ENCODE assay signal across 8 mouse cellular contexts in genomic region chr11:55077331-55078231, GRCm38 (mm10). TPM values are rescaled to one million over a fixed set of nuclear protein-coding genes. Genes with fewer than 3 reads are reported as not detected.
DNase-seq lines count a peak whose midpoint lies in the region; ATAC-seq lines count a peak whose summit lies in the region.

Ccdc69 (minus strand) TSS chr11:55078131.

- H3K9me3 ChIP-seq in embryonic facial prominence, embryonic 13.5 days: no peaks in the 10 kb centered on the region
- H3K9me3 ChIP-seq in heart, embryonic 12.5 days (replicated peaks): peaks cover 10% of the 10 kb centered on the region; the same call in 1 of the 2 replicates
- H3K9me3 ChIP-seq in kidney, embryonic 15.5 days (replicated peaks): 0 out of 2 replicates have a peak, but pooled peaks cover 3% of the 10 kb centered on the region

- H3K4me2 ChIP-seq in embryonic facial prominence, embryonic 13.5 days: peak within 1 kb of the TSS; percentile 95
- H3K4me2 ChIP-seq in heart, embryonic 12.5 days: peak within 1 kb of the TSS; percentile 89
- peak within 1 kb of the TSS; percentile 94 for H3K4me2 ChIP-seq in kidney, embryonic 15.5 days

- WGBS in embryonic facial prominence, embryonic 13.5 days: 1% methylated on average over 50 of the region's 50 CpGs
- WGBS in heart, embryonic 12.5 days: under 1% methylated on average over 50 of the region's 50 CpGs
- 0% methylated on average over 50 of the region's 50 CpGs for WGBS in kidney, embryonic 15.5 days

- peak within 1 kb of the TSS; percentile 49 for H3K4me3 ChIP-seq in embryonic facial prominence, embryonic 13.5 days
- H3K4me3 ChIP-seq in heart, embryonic 12.5 days: peak within 1 kb of the TSS; percentile 52
- H3K4me3 ChIP-seq in kidney, embryonic 15.5 days (replicated peaks): peak within 1 kb of the TSS; percentile 48

- H3K36me3 ChIP-seq in embryonic facial prominence, embryonic 13.5 days: no peaks in the 10 kb centered on the region
- H3K36me3 ChIP-seq in heart, embryonic 12.5 days: no peaks in the 10 kb centered on the region
- no peaks in the 10 kb centered on the region for H3K36me3 ChIP-seq in kidney, embryonic 15.5 days

- ATAC-seq in embryonic facial prominence, embryonic 13.5 days (ENCODE audit: insufficient number of reproducible peaks, insufficient read depth, low FRiP score, low TSS enrichment, low read depth): 0 out of 2 replicates have a peak, but pooled peaks have one; percentile 37
- peak; percentile 59 for ATAC-seq in heart, embryonic 12.5 days (ENCODE audit: insufficient number of reproducible peaks, low FRiP score)
- ATAC-seq in kidney, embryonic 15.5 days (replicated peaks; ENCODE audit: low FRiP score): peak; percentile 86

- peak within 1 kb of the TSS; percentile 70 for H3K9ac ChIP-seq in embryonic facial prominence, embryonic 13.5 days
- peak within 1 kb of the TSS; percentile 82 for H3K9ac ChIP-seq in heart, embryonic 12.5 days
- peak within 1 kb of the TSS; percentile 43 for H3K9ac ChIP-seq in kidney, embryonic 15.5 days

- H3K27ac ChIP-seq in embryonic facial prominence, embryonic 13.5 days: no peak within 1 kb of the TSS
- H3K27ac ChIP-seq in heart, embryonic 12.5 days (ENCODE audit: poor library complexity, severe bottlenecking): peak within 1 kb of the TSS; percentile 92
- H3K27ac ChIP-seq in kidney, embryonic 15.5 days: peak within 1 kb of the TSS; percentile 82

- H3K27me3 ChIP-seq in embryonic facial prominence, embryonic 13.5 days: peaks cover 24% of the 10 kb centered on the region
- no peaks in the 10 kb centered on the region for H3K27me3 ChIP-seq in heart, embryonic 12.5 days (replicated peaks)
- H3K27me3 ChIP-seq in kidney, embryonic 15.5 days: no peaks in the 10 kb centered on the region

- H3K4me1 ChIP-seq in embryonic facial prominence, embryonic 13.5 days: peaks cover 16% of the 10 kb centered on the region
- H3K4me1 ChIP-seq in heart, embryonic 12.5 days (replicated peaks): peaks cover 52% of the 10 kb centered on the region
- H3K4me1 ChIP-seq in kidney, embryonic 15.5 days: peaks cover 39% of the 10 kb centered on the region

- peak; percentile 82 for DNase-seq in A20 (ENCODE audit: low read depth, low spot score)
- DNase-seq in adrenal gland, adult 8-10 months: peak; percentile 78
- DNase-seq in lung, postnatal 14 days: peak; percentile 50
- DNase-seq in ovary, postnatal 10 days (ENCODE audit: low spot score): peak; percentile 34
- peak; percentile 83 for DNase-seq in thymus, postnatal 14 days

RNA-seq across cellular contexts. Expression of gene Ccdc69, which starts in this region (rescaled TPM):
- total RNA-seq in adrenal gland, adult 8-10 months (2022): 1 to 10 TPM; 3.9 to 7.5 (median 4.5) TPM
- polyA plus RNA-seq in embryonic facial prominence, embryonic 13.5 days (2015; fragmentation: Nextera tagmentation; extraction: Ambion mirVana): 0.27 and 0.41 TPM in 2 replicates
- polyA plus RNA-seq in heart, embryonic 12.5 days (2016; fragmentation: Nextera tagmentation; extraction: Ambion mirVana): 17.5 and 19.0 TPM in 2 replicates
- polyA plus RNA-seq in kidney, embryonic 15.5 days (2015; fragmentation: Nextera tagmentation; extraction: Ambion mirVana): 3.2 and 3.3 TPM in 2 replicates

Comparison
In these comparisons a context has a peak if more than half of its experiments do, and no peak if none do; other contexts are left out.
1. Peak in ATAC-seq, H3K4me3 ChIP-seq, H3K9ac ChIP-seq and H3K4me2 ChIP-seq in embryonic facial prominence, embryonic 13.5 days; RNA of the gene not detected or under 1 TPM.